Comparison of ENCODE assay signal across 9 mouse cellular contexts in genomic region chr15:98904692-98905091, GRCm38 (mm10). TPM values are rescaled to one million over a fixed set of nuclear protein-coding genes. Genes with fewer than 3 reads are reported as not detected.
DNase-seq lines count a peak whose midpoint lies in the region; ATAC-seq and TF ChIP-seq lines count a peak whose summit lies in the region.
"Had no signal": no experiment of that assay in that cellular context is flagged by ENCODE, and none has a peak within 500 bp of the region (broad histone marks: within the 10 kb centered on the region; RNA-seq: fewer than 3 reads in every experiment).

No protein-coding gene starts in this region.

- 31% methylated on average over 10 of the region's 10 CpGs for WGBS in limb, embryonic 10.5 days

- H3K4me3 ChIP-seq in layer of hippocampus, adult 2 months = no peak overlapping the region
- H3K4me3 ChIP-seq in limb, embryonic 10.5 days = no peak overlapping the region
- H3K4me3 ChIP-seq: megakaryocyte, embryonic 14.5 days had no signal

- peaks cover 12% of the 10 kb centered on the region for H3K27me3 ChIP-seq in limb, embryonic 10.5 days (ENCODE audit: low read depth, poor library complexity, severe bottlenecking)
- no peaks in the 10 kb centered on the region; the same call in 1 of the 2 replicates for H3K27me3 ChIP-seq in splenic B cell, adult 2 months (ENCODE audit: control insufficient read depth, insufficient read depth, low read length, poor library complexity, severe bottlenecking)

- DNase-seq in CD4-positive, CD25-positive, alpha-beta regulatory T cell, adult 2 months (ENCODE audit: low read depth, low spot score) = peak; percentile 71
- DNase-seq in layer of hippocampus, adult 2 months (ENCODE audit: low spot score in 2 of 2) = peak in 1 of 2 experiments; percentile 46
- no peak for DNase-seq in layer of hippocampus, adult 9-10 months (ENCODE audit: low spot score)
- peak; percentile 81 for DNase-seq in embryo, embryonic 11 days
- DNase-seq in limb, embryonic 10.5 days (ENCODE audit: low spot score) = peak; percentile 74
- peak; percentile 65 for DNase-seq in splenic B cell, adult 2 months (ENCODE audit: low read depth, low spot score)
- no peak for DNase-seq in gastrocnemius, postnatal 4 days (ENCODE audit: low spot score in 2 of 2)

- TF ChIP-seq CTCF in layer of hippocampus, adult 2 months (conservative IDR thresholded peaks at IDR 0.05) = peak; percentile 85

- H3K36me3 ChIP-seq in limb, embryonic 10.5 days = peaks cover 72% of the 10 kb centered on the region
- peaks cover 6% of the 10 kb centered on the region for H3K36me3 ChIP-seq in splenic B cell, adult 2 months (ENCODE audit: control insufficient read depth, insufficient read depth, low read length, poor library complexity, severe bottlenecking)

- ATAC-seq in CD4-positive, CD25-positive, alpha-beta regulatory T cell, adult 4 months = no peak

- no peaks in the 10 kb centered on the region for H3K4me1 ChIP-seq in limb, embryonic 10.5 days

- no peak overlapping the region for H3K27ac ChIP-seq in layer of hippocampus, adult 2 months
- H3K27ac ChIP-seq in limb, embryonic 10.5 days = no peak overlapping the region

- H3K9me3 ChIP-seq in limb, embryonic 10.5 days (replicated peaks) = no peaks in the 10 kb centered on the region

RNA-seq across cellular contexts. Expression of gene Dhh, which starts 6.4 kb away (rescaled TPM):
- polyA plus RNA-seq in CD4-positive, CD25-positive, alpha-beta regulatory T cell, adult 4 months (2017; shearing (Covaris generic)) = not detected
- under 1 TPM; 0.10 to 0.12 TPM for total RNA-seq in layer of hippocampus, adult 2 months (2021)
- 0.40 and 0.46 TPM in 2 replicates for polyA plus RNA-seq in limb, embryonic 10.5 days (2016; fragmentation: Nextera tagmentation; extraction: Ambion mirVana)
- 1 to 10 TPM; 5.0 to 7.8 TPM for total RNA-seq in gastrocnemius, postnatal 4 days (2021)

RNA-seq across cellular contexts. Expression of gene Rhebl1, which starts 10.4 kb away (rescaled TPM):
- 10 to 100 TPM; 11.3 to 14.2 TPM for polyA plus RNA-seq in CD4-positive, CD25-positive, alpha-beta regulatory T cell, adult 4 months (2017; shearing (Covaris generic))
- 1 to 10 TPM; 8.5 TPM for total RNA-seq in layer of hippocampus, adult 2 months (2021)
- 27.9 and 34.3 TPM in 2 replicates for polyA plus RNA-seq in limb, embryonic 10.5 days (2016; fragmentation: Nextera tagmentation; extraction: Ambion mirVana)
- total RNA-seq in gastrocnemius, postnatal 4 days (2021) = 1 to 10 TPM; 2.4 to 3.6 TPM

RNA-seq across cellular contexts. Expression of gene Lmbr1l, which starts 13.3 kb away (rescaled TPM):
- polyA plus RNA-seq in CD4-positive, CD25-positive, alpha-beta regulatory T cell, adult 4 months (2017; shearing (Covaris generic)) = 10 to 100 TPM; 23.3 to 61.6 TPM
- total RNA-seq in layer of hippocampus, adult 2 months (2021) = 10 to 100 TPM; 17.0 to 20.6 TPM
- 23.9 and 28.3 TPM in 2 replicates for polyA plus RNA-seq in limb, embryonic 10.5 days (2016; fragmentation: Nextera tagmentation; extraction: Ambion mirVana)
- 10 to 100 TPM; 16.9 to 19.8 TPM for total RNA-seq in gastrocnemius, postnatal 4 days (2021)

RNA-seq across cellular contexts. Expression of gene Tuba1b, which starts 29.7 kb away (rescaled TPM):
- polyA plus RNA-seq in CD4-positive, CD25-positive, alpha-beta regulatory T cell, adult 4 months (2017; shearing (Covaris generic)) = 100 to 1,000 TPM; 419 to 534 TPM
- 100 to 1,000 TPM; 466 to 491 TPM for total RNA-seq in layer of hippocampus, adult 2 months (2021)
- 2,301 and 2,452 TPM in 2 replicates for polyA plus RNA-seq in limb, embryonic 10.5 days (2016; fragmentation: Nextera tagmentation; extraction: Ambion mirVana)
- total RNA-seq in gastrocnemius, postnatal 4 days (2021) = 100 to 1,000 TPM; 402 to 455 TPM

RNA-seq across cellular contexts. Expression of gene Kmt2d, which starts 33.7 kb away (rescaled TPM):
- polyA plus RNA-seq in CD4-positive, CD25-positive, alpha-beta regulatory T cell, adult 4 months (2017; shearing (Covaris generic)) = 10 to 100 TPM; 30.9 to 38.6 TPM
- total RNA-seq in layer of hippocampus, adult 2 months (2021) = 100 to 1,000 TPM in 1 of 2 experiments, 10 to 100 TPM in 1; 89.3 to 106 TPM
- polyA plus RNA-seq in limb, embryonic 10.5 days (2016; fragmentation: Nextera tagmentation; extraction: Ambion mirVana) = 12.6 and 13.6 TPM in 2 replicates
- 10 to 100 TPM; 63.9 to 68.6 TPM for total RNA-seq in gastrocnemius, postnatal 4 days (2021)

Comparison
In these comparisons a context has a peak if more than half of its experiments do, and no peak if none do; other contexts are left out.
1. DNase-seq: peak in CD4-positive, CD25-positive, alpha-beta regulatory T cell, adult 2 months (single experiment), embryo, embryonic 11 days (single experiment), limb, embryonic 10.5 days (single experiment) and splenic B cell, adult 2 months (single experiment); none in layer of hippocampus, adult 9-10 months (single experiment) and gastrocnemius, postnatal 4 days (0 of 2).
2. RNA of gene Dhh, which starts 6.4 kb away (total RNA-seq): 5.0 to 7.8 TPM in gastrocnemius, postnatal 4 days; 0.10 to 0.12 TPM in layer of hippocampus, adult 2 months; every median in the first group is over 4 times any median in the second.